Mouse (Mus musculus) MEL (cell line): ENCODE measurements around the gene Pip5kl1. TPM values are rescaled to one million over a fixed set of nuclear protein-coding genes. Genes with fewer than 3 reads are reported as not detected.
A peak's percentile ranks its signal among the peaks of the same experiment; 100 is the strongest.

Source experiments
- DNase-seq: peaks from one replicate; pipeline ENCODE4 v3.0.0; 2011; ENCODE audit warnings: low read depth, low spot score
- H3K27ac ChIP-seq: 2 replicates; pipeline ENCODE4 v1.5.1; 2012; ENCODE audit warnings: low read depth, mild to moderate bottlenecking, control low read depth, low read length, moderate library complexity; ENCODE audit not compliant: control insufficient read depth
- H3K27me3 ChIP-seq, 2 experiments: fragments of 150-350 bp in 1 of 2; sonication (generic) in 1 of 2; 2 replicates each; pipeline ENCODE4 v1.6.1; 2012; ENCODE audit warnings: low read length in 2 of 2, mild to moderate bottlenecking in 2 of 2, improper control_type of control experiment in 1 of 2, moderate library complexity in 1 of 2; ENCODE audit not compliant: insufficient read depth in 2 of 2, control insufficient read depth in 1 of 2
- H3K36me3 ChIP-seq, 2 experiments: 2 replicates each; pipeline ENCODE4 v1.6.1; 2012 to 2014; ENCODE audit warnings: low read length in 2 of 2, improper control_type of control experiment in 1 of 2, inconsistent platforms in 1 of 2, mild to moderate bottlenecking in 1 of 2; ENCODE audit not compliant: insufficient read depth in 2 of 2, control insufficient read depth in 1 of 2
- H3K4me1 ChIP-seq, 2 experiments: fragments of 150-350 bp in 1 of 2; sonication (generic) in 1 of 2; 2 replicates each; pipeline ENCODE4 v1.6.1; 2012; ENCODE audit warnings: low read length in 2 of 2, improper control_type of control experiment in 1 of 2, mild to moderate bottlenecking in 1 of 2; ENCODE audit not compliant: insufficient read depth in 2 of 2, control insufficient read depth in 1 of 2
- H3K4me3 ChIP-seq, 2 experiments: fragments of 150-350 bp in 1 of 2; sonication (generic) in 1 of 2; 2 replicates each; pipeline ENCODE4 v1.5.1; 2012; ENCODE audit warnings: low read depth in 2 of 2, low read length in 2 of 2, mild to moderate bottlenecking in 2 of 2, moderate library complexity in 2 of 2, control low read depth in 1 of 2, improper control_type of control experiment in 1 of 2; ENCODE audit not compliant: control insufficient read depth in 1 of 2, insufficient read depth in 1 of 2
- H3K79me2 ChIP-seq: 2 replicates; pipeline ENCODE4 v1.6.1; 2012; ENCODE audit warnings: mild to moderate bottlenecking, low read length, moderate library complexity; ENCODE audit not compliant: control insufficient read depth, poor library complexity, insufficient read depth
- H3K9ac ChIP-seq: 2 replicates; pipeline ENCODE4 v1.6.1; 2012; ENCODE audit warnings: low read depth, mild to moderate bottlenecking, control low read depth, low read length, moderate library complexity; ENCODE audit not compliant: control insufficient read depth, poor library complexity, severe bottlenecking
- H3K9me3 ChIP-seq: fragments of 150-350 bp; sonication (generic); replicated peaks from 2 replicates; pipeline ENCODE4 v1.6.1; 2012; ENCODE audit warnings: mild to moderate bottlenecking, low read length, improper control_type of control experiment, moderate library complexity; ENCODE audit not compliant: insufficient read depth
- BHLHE40 ChIP-seq: IDR thresholded peaks from 2 replicates; pipeline ENCODE4 v1.6.1; 2012; ENCODE audit warnings: low read depth, mild to moderate bottlenecking, inconsistent platforms, low read length, improper control_type of control experiment, borderline replicate concordance
- CHD2 ChIP-seq: IDR thresholded peaks from 2 replicates; pipeline ENCODE4 v1.6.1; 2011; ENCODE audit warnings: low read length, improper control_type of control experiment
- CTCF ChIP-seq, 3 experiments: IDR thresholded peaks in 2 of 3; conservative IDR thresholded peaks in 1 of 3; 2 replicates each; pipeline ENCODE4 v1.5.1; 2011 to 2012; ENCODE audit warnings: low read length in 3 of 3, low read depth in 2 of 3, mild to moderate bottlenecking in 2 of 3, improper control_type of control experiment in 1 of 3, inconsistent platforms in 1 of 3, mixed read lengths in 1 of 3, moderate library complexity in 1 of 3; ENCODE audit not compliant: control insufficient read depth in 1 of 3, insufficient read depth in 1 of 3, poor library complexity in 1 of 3, severe bottlenecking in 1 of 3
- E2F4 ChIP-seq: IDR thresholded peaks from 2 replicates; pipeline ENCODE4 v1.6.1; 2011; ENCODE audit warnings: low read depth, low read length, improper control_type of control experiment, borderline replicate concordance
- ELF1 ChIP-seq: IDR thresholded peaks from 2 replicates; pipeline ENCODE4 v1.6.1; 2014; ENCODE audit warnings: low read depth, mild to moderate bottlenecking, inconsistent platforms, low read length, improper control_type of control experiment, moderate library complexity
- EP300 ChIP-seq, 2 experiments: IDR thresholded peaks; 2 replicates each; pipeline ENCODE4 v1.6.1; 2011; ENCODE audit warnings: improper control_type of control experiment in 2 of 2, low read length in 2 of 2, low read depth in 1 of 2, mild to moderate bottlenecking in 1 of 2
- GATA1 ChIP-seq: IDR thresholded peaks from 2 replicates; pipeline ENCODE4 v1.6.1; 2011; ENCODE audit warnings: low read depth, low read length, improper control_type of control experiment
- MAZ ChIP-seq: IDR thresholded peaks from 2 replicates; pipeline ENCODE4 v1.6.1; 2012; ENCODE audit warnings: low read depth, mild to moderate bottlenecking, inconsistent platforms, low read length, improper control_type of control experiment
- MEF2A ChIP-seq: IDR thresholded peaks from 2 replicates; pipeline ENCODE4 v1.6.1; 2014; ENCODE audit warnings: low read depth, mild to moderate bottlenecking, inconsistent platforms, low read length, improper control_type of control experiment; ENCODE audit not compliant: poor library complexity, insufficient replicate concordance, severe bottlenecking; ENCODE audit errors: extremely low read depth
- MYC ChIP-seq: IDR thresholded peaks from 2 replicates; pipeline ENCODE4 v1.6.1; 2011; ENCODE audit warnings: low read depth, mild to moderate bottlenecking, low read length, improper control_type of control experiment, moderate library complexity
- NRF1 ChIP-seq: IDR thresholded peaks from 2 replicates; pipeline ENCODE4 v1.6.1; 2014; ENCODE audit warnings: low read depth, mild to moderate bottlenecking, inconsistent platforms, low read length, improper control_type of control experiment, moderate library complexity; ENCODE audit not compliant: poor library complexity, insufficient read depth, severe bottlenecking
- POLR2AphosphoS2 ChIP-seq: IDR thresholded peaks from 2 replicates; pipeline ENCODE4 v1.6.1; 2011; ENCODE audit warnings: low read length, improper control_type of control experiment
- POLR2AphosphoS5 ChIP-seq: IDR thresholded peaks from 2 replicates; pipeline ENCODE4 v1.6.1; 2012; ENCODE audit warnings: low read depth, borderline replicate concordance, mild to moderate bottlenecking, inconsistent platforms, low read length, moderate library complexity, mixed read lengths
- RCOR1 ChIP-seq: IDR thresholded peaks from 2 replicates; pipeline ENCODE4 v1.6.1; 2012; ENCODE audit warnings: low read depth, mild to moderate bottlenecking, inconsistent platforms, low read length, improper control_type of control experiment
- SIN3A ChIP-seq: IDR thresholded peaks from 2 replicates; pipeline ENCODE4 v1.6.1; 2012; ENCODE audit warnings: low read length, improper control_type of control experiment, inconsistent platforms
- SMC3 ChIP-seq: IDR thresholded peaks from 2 replicates; pipeline ENCODE4 v1.6.1; 2011; ENCODE audit warnings: low read depth, low read length, improper control_type of control experiment
- TBP ChIP-seq: IDR thresholded peaks from 2 replicates; pipeline ENCODE4 v1.8.0; 2011; ENCODE audit warnings: low read depth, low read length, improper control_type of control experiment
- UBTF ChIP-seq: IDR thresholded peaks from 2 replicates; pipeline ENCODE4 v1.6.1; 2012; ENCODE audit warnings: low read depth, mild to moderate bottlenecking, inconsistent platforms, low read length, improper control_type of control experiment, moderate library complexity, borderline replicate concordance; ENCODE audit not compliant: insufficient read depth
- USF2 ChIP-seq, 2 experiments: IDR thresholded peaks; 2 replicates each; pipeline ENCODE4 v1.6.1; 2011 to 2012; ENCODE audit warnings: improper control_type of control experiment in 2 of 2, low read length in 2 of 2, borderline replicate concordance in 1 of 2, inconsistent platforms in 1 of 2, low read depth in 1 of 2, mild to moderate bottlenecking in 1 of 2; ENCODE audit not compliant: insufficient read depth in 1 of 2
- ZMIZ1 ChIP-seq: IDR thresholded peaks from 2 replicates; pipeline ENCODE4 v1.6.1; 2012; ENCODE audit warnings: low read depth, mild to moderate bottlenecking, inconsistent platforms, low read length, improper control_type of control experiment, moderate library complexity
- ZNF384 ChIP-seq: IDR thresholded peaks from 2 replicates; pipeline ENCODE4 v1.6.1; 2012; ENCODE audit warnings: low read depth, mild to moderate bottlenecking, inconsistent platforms, low read length, improper control_type of control experiment
- polyA plus RNA-seq, 2 experiments: library from polyadenylated mRNA; stranded (reverse) in 1 of 2; unstranded in 1 of 2; fragments of >175 nt in 1 of 2; fragments of >200 nt in 1 of 2; gene quantifications; 2 replicates each; pipeline versions ENCODE4 v1.2.1 to v1.2.4; 2012; ENCODE audit warnings: low replicate concordance in 2 of 2, low read depth in 1 of 2; ENCODE audit not compliant: insufficient read length in 2 of 2, insufficient read depth in 1 of 2, missing spikeins in 1 of 2
- total RNA-seq: library from RNA; depleted of rRNA; stranded (reverse); fragments of 300-350 nt; gene quantifications from 2 replicates; pipeline ENCODE4 v1.2.3, GENCODE M21; 2012

Pip5kl1 gene
- total and polyA plus RNA-seq, 3 experiments: 0.22 to 0.58 TPM; not detected in 1

GRCm38 (mm10) chr2:32536086-32536633 lies 38.4 kb upstream of the Pip5kl1 start:
- Histone ChIP-seq H3K27ac (no peak overlapping the region), H3K36me3 (peaks cover 0 to 15% of the 10 kb centered on the region in 2 experiments; a peak in 2 of 4 replicates)
- TF ChIP-seq CHD2: no peak
- TF ChIP-seq MAZ: no peak
- TF ChIP-seq CTCF (IDR thresholded peaks at IDR 0.05 in 2 of 3, conservative IDR thresholded peaks at IDR 0.05 in 1 of 3; ENCODE audit: control insufficient read depth in 1 of 3, insufficient read depth in 1 of 3, low read depth in 2 of 3, low read length in 3 of 3, poor library complexity in 1 of 3, severe bottlenecking in 1 of 3): no peak
- TF ChIP-seq POLR2AphosphoS2: no peak
- no peak for TF ChIP-seq POLR2AphosphoS5
- TF ChIP-seq GATA1: no peak
- TF ChIP-seq ZNF384: no peak
- TF ChIP-seq USF2 (IDR thresholded peaks at IDR 0.05; ENCODE audit: borderline replicate concordance in 1 of 2, insufficient read depth in 1 of 2, low read depth in 1 of 2, low read length in 2 of 2): no peak
- no peak for TF ChIP-seq RCOR1
- TF ChIP-seq ELF1: no peak
- TF ChIP-seq E2F4: no peak
- TF ChIP-seq ZMIZ1: no peak
- TF ChIP-seq UBTF: no peak
- no peak for TF ChIP-seq BHLHE40
- TF ChIP-seq MEF2A: no peak
- TF ChIP-seq SIN3A: no peak
- TF ChIP-seq SMC3: no peak
- TF ChIP-seq, all 39 proteins: peak for 0
- H3K4me3 ChIP-seq: peak overlapping the region; percentile 68 to 95
- peak overlapping the region; percentile 72; the same call in 1 of the 2 replicates for H3K9ac ChIP-seq
- no peaks in the 10 kb centered on the region for H3K27me3 ChIP-seq
- peak; percentile 27 for DNase-seq
- no peaks in the 10 kb centered on the region; the same call in 1 of the 2 replicates for H3K79me2 ChIP-seq
- no peaks in the 10 kb centered on the region for H3K9me3 ChIP-seq
- H3K4me1 ChIP-seq: peaks cover 10 to 25% of the 10 kb centered on the region in 2 experiments

DNA sequence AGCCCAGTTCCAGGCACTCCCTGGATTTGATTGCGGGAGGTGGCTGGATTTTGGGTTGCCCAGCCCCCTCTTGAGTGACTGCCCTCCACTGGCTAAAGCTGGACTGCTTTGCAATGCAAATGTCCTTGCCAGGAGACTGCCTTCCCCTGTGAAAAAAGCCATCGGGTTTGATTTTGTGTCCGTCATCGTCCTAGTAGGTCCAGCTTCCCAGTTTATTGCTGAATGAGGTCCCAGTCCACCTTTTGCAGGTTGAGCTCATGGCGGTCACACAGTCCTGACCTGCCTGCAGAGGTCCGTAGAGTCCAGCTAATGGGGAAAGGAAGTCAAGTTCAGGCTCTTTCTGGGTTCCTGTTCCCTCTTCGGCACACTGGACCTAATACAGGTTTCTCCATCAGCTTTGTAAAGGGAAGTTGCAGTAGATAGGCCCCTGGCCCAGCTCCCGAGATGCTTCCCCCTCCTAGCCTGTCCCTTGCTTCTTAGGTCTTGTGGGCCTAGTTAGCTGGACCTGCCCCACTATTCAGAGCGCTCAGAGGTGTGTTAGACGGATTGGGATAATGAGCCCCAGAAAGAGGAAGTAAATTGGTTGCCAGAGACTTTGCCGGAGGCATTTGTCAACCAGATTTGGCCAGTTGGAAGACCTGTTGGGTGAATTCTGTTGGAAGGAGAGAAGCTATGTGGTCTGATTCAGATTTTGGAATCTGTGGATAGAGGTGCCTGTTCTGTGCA lies 37.8 kb upstream of the Pip5kl1 start:
- Histone ChIP-seq H3K79me2 (no peaks in the 10 kb centered on the region; the same call in 1 of the 2 replicates), H3K27ac (peak overlapping the region; percentile 4; the same call in 1 of the 2 replicates), H3K4me1 (peaks cover 10 to 25% of the 10 kb centered on the region in 2 experiments), H3K9me3 (no peaks in the 10 kb centered on the region), H3K27me3 (no peaks in the 10 kb centered on the region), H3K36me3 (peaks cover 0 to 15% of the 10 kb centered on the region in 2 experiments; a peak in 2 of 4 replicates), H3K9ac (0 out of 2 replicates have a peak overlapping the region, but pooled peaks have one; percentile 17), H3K4me3 (peak overlapping the region; percentile 18 to 27; a peak in 3 of 4 replicates)
- no peak for TF ChIP-seq EP300 (IDR thresholded peaks at IDR 0.05; ENCODE audit: low read depth in 1 of 2, low read length in 2 of 2)
- no peak for TF ChIP-seq NRF1
- no peak for TF ChIP-seq TBP
- TF ChIP-seq ZNF384: no peak
- TF ChIP-seq GATA1: no peak
- TF ChIP-seq MYC: 0 out of 2 replicates have a peak, but pooled peaks have one; percentile 19
- no peak for TF ChIP-seq UBTF
- TF ChIP-seq SIN3A: 0 out of 2 replicates have a peak, but pooled peaks have one; percentile 17
- TF ChIP-seq RCOR1: peak; percentile 80
- DNase-seq: peak; percentile 83
